Mouse (Mus musculus) gastrocnemius, postnatal 14 days (tissue): ENCODE results near the gene Pramel1. TPM values are rescaled to one million over a fixed set of nuclear protein-coding genes. Genes with fewer than 3 reads are reported as not detected.
A peak's percentile ranks its signal among the peaks of the same experiment; 100 is the strongest.
"Not testable (repeated sequence)": the region's sequence is repeated elsewhere in the genome, so short reads cannot be mapped to it uniquely, and the experiment has no call there.

Source experiments
- DNase-seq: peaks from one replicate; pipeline ENCODE4 v3.0.0; 2021; ENCODE audit warnings: mixed read lengths
- intact Hi-C: fragments of 180-260 bp; cut with DNase I; formaldehyde crosslinking; loops from one replicate; pipeline ENCODE4 v1.15.1; 2025; ENCODE audit warnings: low total_unique reads
- long read RNA-seq, 2 experiments: library from polyadenylated mRNA; stranded (forward); transcript quantifications; one replicate each; pipeline ENCODE4 v2.0.0; 2021
- total RNA-seq, 2 experiments: library from RNA; stranded (reverse); gene quantifications; 2 replicates each; pipeline ENCODE4 v1.2.3; 2021

Pramel1 gene
- under 1 TPM in 1 of 2 experiments, not detected in 1; 0.18 TPM for total RNA-seq
- long read RNA-seq, experiment 1: 0 reads
- long read RNA-seq, experiment 2: 0 reads

DNA sequence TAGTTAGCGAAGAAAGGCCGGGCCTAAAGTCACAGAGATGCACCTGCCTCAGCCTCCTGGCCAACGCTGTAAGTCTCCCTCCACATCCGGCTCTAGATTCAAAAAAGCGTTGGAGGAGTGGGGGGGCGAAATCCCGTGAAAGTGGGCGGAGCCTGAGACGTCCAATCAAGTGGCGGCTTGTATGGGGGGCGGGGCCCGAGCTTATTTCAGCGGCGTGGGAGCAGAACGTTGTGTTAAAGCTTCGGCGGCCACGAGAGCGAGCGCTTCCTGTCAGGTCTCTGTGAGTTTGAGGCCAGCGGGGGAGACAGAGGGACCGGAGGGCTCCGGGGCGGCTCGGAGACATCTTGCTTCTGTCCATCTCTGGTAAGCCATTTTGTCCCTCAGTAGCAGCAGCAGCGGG lies at the start of gene Pramel1:
Pramel1 (plus strand) TSS at position 248 of the 400 bp plus-strand sequence.
- intact Hi-C loops: no loop called here
- DNase-seq: no peak

GRCm38 (mm10) chr4:143345491-143345890 lies 48.7 kb upstream of the Pramel1 start:
- intact Hi-C loops, DNase-seq: not testable (repeated sequence)

DNA sequence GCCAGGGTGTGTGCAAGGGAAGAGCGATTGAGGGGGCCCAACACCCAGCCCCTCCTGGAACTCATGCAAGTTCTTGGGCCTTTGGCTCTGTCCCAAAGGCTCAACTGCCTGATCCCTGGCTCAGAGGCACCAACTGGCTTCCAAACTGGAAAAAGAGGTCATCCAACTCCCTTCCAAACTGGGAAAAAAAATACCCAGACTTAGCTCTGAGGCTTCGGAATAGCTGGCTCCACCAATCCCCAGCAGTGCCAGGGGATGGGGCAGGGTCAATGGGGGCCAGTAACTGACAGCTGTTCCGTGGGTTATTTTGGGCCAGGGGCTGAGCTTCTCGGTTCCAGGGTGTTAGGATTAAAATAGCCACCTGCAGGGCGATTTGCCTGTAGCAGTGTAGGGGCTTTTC lies 45.5 kb upstream of the Pramel1 start:
- DNase-seq: peak; percentile 69
- intact Hi-C loops: no loop called here

- peak; percentile 77 for DNase-seq
- intact Hi-C loops: no loop called here
Measured at GRCm38 (mm10) chr4:143349484-143349906, 44.7 kb upstream of the Pramel1 start, which contains the start of gene Lrrc38. Gene Lrrc38, plus strand, starts transcription at chr4:143349757.

DNA sequence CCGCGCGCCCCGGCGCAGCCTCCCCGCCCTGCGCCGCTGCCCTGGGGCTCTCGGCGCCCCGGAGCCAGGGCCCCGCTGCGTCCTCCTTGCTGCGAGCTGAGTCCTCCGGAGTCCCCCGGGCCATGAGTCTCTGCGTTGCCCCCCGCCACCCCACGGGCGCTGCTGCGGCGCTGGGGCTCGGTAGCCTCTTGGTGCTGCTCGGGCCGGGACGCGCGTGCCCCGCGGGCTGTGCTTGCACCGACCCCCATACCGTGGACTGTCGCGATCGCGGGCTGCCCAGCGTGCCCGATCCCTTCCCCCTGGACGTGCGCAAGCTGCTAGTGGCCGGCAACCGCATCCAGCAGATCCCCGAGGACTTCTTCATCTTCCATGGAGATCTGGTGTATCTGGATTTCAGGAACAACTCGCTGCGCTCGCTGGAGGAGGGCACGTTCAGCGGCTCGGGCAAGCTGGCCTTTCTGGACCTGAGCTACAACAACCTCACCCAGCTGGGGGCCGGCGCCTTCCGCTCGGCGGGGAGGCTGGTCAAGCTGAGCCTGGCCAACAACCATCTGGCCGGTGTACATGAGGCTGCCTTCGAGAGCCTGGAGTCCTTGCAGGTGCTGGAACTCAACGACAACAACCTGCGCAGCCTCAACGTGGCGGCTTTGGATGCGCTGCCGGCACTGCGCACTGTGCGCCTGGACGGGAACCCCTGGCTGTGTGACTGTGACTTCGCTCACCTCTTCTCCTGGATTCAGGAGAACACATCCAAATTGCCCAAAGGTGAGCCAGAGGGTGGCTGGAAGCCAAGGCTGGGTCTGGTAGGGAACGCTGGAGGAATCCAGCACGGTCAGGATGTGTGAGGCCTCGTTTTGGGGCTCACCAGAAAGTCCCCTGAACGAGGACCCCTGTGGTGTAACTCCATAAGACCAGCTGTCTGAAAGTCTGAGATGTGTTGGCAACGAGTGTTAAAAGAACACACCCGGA lies 43.9 kb upstream of the Pramel1 start:
- DNase-seq: peak; percentile 22
- intact Hi-C loops: no loop called here

DNA sequence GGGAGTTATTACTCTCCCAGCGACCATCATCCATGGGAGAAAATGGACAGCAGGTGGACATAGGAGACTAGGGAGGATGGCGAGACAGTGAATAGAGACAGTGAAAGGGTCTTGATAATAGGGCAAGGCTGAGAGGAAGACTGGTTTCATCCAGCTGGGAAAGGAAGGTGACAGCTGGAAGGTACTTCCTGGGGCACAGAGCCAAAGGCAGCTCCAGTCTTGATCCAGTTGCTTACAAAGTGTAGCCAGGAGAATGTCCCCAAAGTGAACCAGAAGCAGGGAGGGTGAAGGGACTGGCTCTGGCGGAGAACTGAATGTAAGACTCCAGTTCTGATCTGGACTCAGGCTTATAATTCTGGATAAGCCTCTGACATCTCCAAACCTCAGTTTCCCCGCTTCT lies 41.9 kb upstream of the Pramel1 start:
- DNase-seq: peak; percentile 13
- intact Hi-C loops: no loop called here

DNA sequence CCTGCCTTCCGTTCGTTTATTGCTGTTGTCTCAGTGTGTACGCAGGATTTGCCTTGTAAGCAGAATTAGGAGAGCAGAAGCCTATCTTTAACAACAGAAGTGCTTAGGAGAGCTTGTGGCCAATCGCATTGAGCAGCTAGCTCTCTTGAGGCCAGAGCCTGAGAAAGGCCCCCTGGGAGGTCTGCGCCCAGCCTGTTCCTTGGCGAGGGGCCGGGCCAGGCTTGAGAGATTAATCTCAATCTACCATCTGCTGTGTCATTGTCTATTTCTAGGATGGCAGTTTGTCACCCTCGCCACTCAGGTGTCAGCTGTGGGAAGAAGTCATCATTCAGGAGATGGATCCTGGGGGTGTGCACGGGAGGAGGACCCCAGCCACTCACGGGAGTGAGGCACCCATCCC lies 32.7 kb upstream of the Pramel1 start:
- DNase-seq: peak; percentile 23
- intact Hi-C loops: no loop called here

GRCm38 (mm10) chr4:143366415-143367041 lies 27.7 kb upstream of the Pramel1 start:
- no peak for DNase-seq
- intact Hi-C loops: no loop called here

DNA sequence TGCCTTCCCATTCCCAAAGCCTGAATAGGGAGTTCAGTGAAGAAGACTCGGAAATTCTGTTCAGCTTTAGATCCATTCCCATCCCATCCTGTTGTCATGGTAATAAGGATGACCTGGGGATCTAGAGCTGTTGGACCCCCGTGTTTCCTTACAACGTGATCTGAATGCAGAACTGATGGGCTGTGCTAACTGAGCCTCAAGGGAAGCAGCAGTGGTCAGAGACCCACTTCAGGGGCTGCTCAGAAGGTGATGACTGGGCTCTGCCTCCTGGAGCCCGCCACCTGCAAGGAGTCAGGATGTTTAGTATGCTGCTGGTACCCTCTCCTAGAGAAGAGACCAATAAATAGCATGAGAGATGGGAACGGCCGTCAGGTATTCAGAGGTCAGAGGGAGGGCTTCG lies 14.7 kb upstream of the Pramel1 start:
- DNase-seq: no peak
- intact Hi-C loops: no loop called here

GRCm38 (mm10) chr4:143379931-143380715 lies 14.1 kb upstream of the Pramel1 start:
- DNase-seq: no peak
- intact Hi-C loops: loop anchor here (2.0 to 5.0 kb wide), 2 partner anchors 55 to 123 kb away; no protein-coding TSS in a partner anchor

DNA sequence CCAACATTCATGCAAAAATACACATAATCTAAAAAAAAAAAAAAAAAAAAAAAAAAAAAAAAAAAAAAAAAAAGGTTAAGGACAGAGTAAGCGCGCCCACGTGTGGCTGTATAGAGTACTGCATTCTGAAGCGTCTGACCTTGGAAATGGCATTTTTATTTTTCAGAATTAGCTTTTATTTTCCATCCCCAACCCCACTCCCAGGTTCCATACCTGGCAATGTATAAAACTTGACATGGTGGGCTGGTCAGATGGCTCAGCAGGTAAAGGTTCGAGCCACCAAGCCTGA lies 13.6 kb upstream of the Pramel1 start:
- intact Hi-C loops: loop anchor here (2.0 to 5.0 kb wide), 2 partner anchors 56 to 123 kb away; no protein-coding TSS in a partner anchor
- DNase-seq: peak; percentile 16

DNA sequence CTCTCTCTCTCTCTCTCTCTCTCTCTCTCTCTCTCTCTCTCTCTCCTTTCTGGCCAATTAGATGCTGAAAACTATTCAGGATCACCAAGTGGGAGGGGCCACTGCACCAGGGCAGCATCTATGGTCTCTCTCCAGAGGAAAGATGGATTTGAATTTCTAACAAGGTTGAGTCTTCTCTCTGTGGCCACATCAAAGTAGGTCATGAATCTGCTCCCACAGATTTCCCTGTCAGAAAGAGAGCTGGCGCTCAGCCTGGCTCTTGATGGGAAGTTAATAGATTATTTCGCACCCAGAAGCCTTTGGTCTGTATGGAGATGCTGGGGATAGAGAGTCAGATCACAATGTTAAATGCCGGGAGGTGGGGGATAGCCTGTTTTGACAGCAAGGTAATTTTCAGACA lies 12.1 kb upstream of the Pramel1 start:
- intact Hi-C loops: loop anchor here (5.0 kb wide), 1 partner anchor 125 kb away; no protein-coding TSS in a partner anchor
- DNase-seq: no peak

DNA sequence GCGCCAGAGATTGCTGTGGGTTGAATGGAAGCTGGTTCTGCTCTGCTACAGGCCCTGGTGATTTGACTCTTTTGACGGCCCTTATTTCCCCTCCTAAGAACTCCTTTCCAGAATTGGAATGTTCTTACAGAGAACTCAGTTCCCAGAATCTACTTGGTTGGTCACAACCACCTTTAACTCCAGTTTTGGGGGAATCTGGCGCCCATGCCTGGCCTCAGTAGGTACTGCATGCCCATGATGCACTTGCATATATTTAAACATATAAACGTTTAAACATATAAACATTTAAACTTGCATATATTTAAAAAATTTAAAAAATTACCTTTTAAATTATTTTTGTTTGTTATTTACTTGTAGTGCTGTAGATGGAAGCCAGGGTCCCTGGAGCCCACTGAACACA lies 10.6 kb upstream of the Pramel1 start:
- intact Hi-C loops: loop anchor here (5.0 kb wide), 1 partner anchor 126 kb away; no protein-coding TSS in a partner anchor
- no peak for DNase-seq

- peak; percentile 46 for DNase-seq
- intact Hi-C loops: no loop called here
Measured at GRCm38 (mm10) chr4:143388955-143389702, 5.1 kb upstream of the Pramel1 start.

DNA sequence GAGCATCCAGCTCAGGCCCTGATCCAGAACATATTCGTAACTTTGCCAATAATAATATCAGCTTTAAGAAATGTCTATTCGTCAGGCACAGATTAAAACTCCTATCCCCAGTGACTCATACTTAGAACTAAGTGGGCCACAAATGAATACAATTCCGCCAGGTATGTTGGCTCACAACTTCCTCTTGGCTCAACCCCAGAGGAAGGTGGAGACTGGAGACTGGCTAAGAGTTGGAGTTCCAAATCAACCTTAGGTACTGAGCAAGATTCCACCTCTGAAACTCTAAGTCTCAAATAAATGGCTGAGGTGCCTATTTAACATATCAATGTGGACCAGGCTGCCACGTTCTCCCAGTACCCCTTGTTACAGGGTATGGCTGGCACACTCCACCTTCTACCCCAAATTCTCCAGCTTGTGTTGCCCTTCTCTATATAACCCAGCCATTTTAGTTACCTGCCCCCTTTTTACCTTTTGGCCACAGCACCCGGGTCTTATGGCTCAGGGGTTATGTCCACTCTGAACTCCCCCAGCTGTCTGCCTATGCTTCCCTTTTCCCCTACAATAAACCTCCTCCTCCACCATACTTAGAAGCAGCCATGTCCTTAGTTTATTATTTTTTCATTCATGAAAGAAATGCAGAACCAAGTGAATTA lies 17.5 kb downstream of the Pramel1 start:
- intact Hi-C loops: no loop called here
- DNase-seq: no peak

DNA sequence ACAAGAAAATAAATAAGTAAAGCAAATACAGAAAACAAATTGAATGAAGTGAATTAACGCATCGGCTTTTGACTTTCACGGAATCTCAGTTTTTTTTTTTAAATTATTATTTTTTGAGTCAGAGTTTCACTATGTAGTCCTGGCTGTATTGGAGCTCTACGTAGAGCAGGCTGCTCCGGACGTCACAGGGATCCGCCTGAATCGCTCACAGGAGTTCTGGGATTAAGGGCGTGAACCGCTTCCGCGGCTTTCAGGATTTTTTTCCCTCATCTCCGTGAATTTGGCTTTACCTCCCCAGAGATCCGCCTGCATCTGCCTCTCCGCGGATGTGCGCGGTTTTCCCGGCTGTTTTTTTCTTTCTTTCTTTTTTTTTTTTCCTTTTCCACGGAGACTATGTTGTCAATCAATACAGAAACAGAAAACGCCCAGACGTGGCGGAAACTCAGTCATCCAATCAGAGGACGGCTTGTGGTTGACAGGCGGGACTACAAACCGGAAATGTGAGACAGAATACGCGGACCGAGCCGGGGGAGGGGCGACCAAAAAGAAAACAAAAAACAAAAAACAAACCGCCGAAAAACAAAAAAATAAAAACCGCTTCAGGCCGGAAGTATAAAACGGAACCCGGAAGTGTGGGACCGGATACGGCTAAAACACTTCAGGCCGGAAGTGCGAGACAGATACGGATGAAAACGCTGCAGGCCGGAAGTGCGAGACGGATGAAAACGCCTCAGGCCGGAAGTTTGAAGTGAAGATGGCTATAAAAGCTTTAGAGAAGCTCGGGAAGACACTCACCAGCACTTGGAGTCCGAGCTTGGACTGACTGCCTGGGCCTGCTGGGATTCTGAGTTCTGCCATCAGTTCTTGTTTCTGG lies 18.2 kb downstream of the Pramel1 start, which contains the start of gene Pramef8:
Pramef8 (plus strand) TSS at position 208 of the 874 bp plus-strand sequence.
- intact Hi-C loops: no loop called here

GRCm38 (mm10) chr4:143413621-143414020 lies 19.4 kb downstream of the Pramel1 start:
- no peak for DNase-seq
- intact Hi-C loops: no loop called here

More for the DNA sequence above, 18.2 kb downstream of the Pramel1 start, which contains the start of gene Pramef8:
- peak; percentile 87 for DNase-seq
